Mouse (Mus musculus) granulocyte monocyte progenitor cell, adult 5-6 weeks (primary cell): ENCODE results near the gene Gm45808. TPM values are rescaled to one million over a fixed set of nuclear protein-coding genes. Genes with fewer than 3 reads are reported as not detected.

Experiments
- ATAC-seq: replicated peaks from 2 replicates; pipeline ENCODE4 v1.8.0; 2016; ENCODE audit warnings: mild to moderate bottlenecking, moderate TSS enrichment, inconsistent platforms; ENCODE audit not compliant: poor library complexity, severe bottlenecking
- total RNA-seq, 2 experiments: library from RNA; stranded (forward) in 1 of 2; stranded (reverse) in 1 of 2; fragments of 200-712, 200-1000 nt in 1 of 2; fragments of >200 nt in 1 of 2; fragmentation: Nextera tagmentation in 1 of 2; gene quantifications; 2 replicates each; pipeline ENCODE4 v1.2.3; 2014 to 2017

Gene Gm45808
- total RNA-seq, 2 experiments from 2014 or later: not detected

DNA sequence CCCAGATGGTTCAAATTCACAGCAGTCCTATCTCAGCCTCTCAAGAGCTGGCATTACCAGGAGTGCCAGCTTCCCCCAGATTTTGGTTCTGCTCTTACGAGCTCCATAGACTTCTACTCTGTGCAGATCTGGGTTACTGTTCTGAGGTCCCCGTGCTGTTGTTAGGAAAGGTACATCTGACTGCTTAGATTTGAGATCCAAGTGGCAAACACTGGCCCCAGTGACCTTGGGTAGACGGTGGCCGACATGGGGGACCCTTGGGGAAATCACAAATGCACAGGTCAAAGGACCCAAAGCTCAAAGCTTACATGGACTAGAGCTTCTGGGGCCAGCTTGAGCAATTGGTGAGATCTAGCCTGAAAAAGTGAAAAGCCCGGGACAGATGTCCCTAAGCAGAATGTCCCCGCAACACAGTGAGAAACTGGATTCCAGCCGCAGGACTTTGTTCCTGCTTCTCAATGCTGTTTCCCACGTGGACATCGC is 29.8 kb downstream of the Gm45808 start:
- ATAC-seq: no peak

DNA sequence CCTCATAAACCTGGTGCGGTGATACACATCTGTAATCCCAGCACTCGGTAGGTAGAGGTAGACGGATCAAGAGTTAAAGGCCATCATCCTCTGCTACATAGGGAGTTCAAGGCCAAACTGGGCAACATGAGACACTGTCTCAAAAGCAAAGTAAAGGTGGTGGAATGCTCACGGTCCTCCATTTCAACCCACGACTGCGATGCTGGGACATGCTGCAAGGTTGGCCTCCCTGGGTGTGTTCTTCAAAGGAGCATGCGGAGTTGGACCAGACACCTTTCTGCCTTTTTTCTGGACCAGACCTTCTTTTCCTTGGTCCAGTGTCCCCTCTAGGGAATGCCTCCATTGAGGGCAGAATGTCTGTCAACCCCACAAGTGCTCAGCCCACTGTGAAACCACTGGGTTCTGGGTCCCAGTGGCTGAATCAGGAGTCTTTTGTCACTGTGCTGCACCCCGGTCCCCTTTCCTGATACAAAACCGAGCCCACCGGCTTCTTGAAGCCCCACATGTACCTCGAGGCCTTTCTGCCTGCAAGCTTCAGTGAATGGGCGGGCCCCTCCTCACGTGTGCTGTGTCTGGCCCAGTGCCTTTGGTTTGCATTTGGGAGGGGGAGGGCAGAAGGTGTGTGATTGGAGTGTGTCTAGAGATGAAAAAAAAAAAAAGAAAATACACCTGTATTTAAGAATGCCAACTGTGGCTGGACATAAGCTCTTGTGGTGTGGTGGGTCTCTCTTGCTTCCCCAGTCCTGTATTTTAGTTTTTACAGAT is 30.5 kb downstream of the Gm45808 start:
- no peak for ATAC-seq

DNA sequence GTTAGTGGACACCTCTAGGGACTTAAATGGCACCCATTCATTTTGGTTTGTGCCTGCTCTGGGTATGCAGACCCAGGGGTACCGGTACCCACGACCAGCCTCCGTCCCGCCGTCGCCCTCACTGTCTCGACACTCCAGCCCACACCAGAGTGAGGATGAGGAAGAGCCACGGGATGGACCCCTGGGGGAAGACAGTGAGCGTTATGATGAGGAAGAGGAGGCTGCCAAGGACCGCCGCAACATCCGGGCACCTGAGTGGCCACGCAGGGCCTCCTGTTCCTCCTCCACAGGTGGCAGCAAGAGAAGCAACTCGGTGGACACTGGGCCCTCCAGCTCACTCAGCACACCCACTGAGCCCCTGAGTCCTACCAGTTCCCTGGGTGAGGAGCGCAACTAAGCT is 31.6 kb downstream of the Gm45808 start:
- ATAC-seq: no peak

DNA sequence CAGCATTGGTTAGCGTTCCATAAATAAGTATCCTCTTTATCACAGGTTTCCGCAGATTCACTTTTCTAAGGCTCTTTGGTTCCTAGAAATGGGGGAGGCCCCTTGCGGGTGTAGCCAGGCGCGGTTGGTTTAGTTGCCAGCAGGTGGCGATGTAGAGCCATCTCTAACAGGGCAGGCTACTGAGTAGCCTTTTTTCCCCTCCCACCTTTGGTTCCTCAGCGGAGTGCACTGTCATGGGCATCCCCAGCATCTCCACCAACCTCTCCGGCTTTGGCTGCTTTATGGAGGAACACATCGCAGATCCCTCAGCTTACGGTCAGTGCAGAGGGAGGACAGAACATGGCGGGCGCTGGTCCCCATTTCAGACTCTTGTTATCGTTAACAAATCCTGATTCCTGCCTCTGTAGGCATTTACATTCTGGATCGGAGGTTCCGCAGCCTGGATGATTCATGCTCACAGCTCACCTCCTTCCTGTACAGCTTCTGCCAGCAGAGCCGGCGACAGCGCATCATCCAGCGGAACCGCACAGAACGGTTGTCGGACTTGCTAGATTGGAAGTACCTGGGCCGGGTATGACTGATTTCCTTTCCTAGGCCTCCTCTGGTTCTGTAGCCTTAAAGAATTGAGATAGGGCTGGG is 35.1 kb downstream of the Gm45808 start:
- ATAC-seq: peak; percentile 84

DNA sequence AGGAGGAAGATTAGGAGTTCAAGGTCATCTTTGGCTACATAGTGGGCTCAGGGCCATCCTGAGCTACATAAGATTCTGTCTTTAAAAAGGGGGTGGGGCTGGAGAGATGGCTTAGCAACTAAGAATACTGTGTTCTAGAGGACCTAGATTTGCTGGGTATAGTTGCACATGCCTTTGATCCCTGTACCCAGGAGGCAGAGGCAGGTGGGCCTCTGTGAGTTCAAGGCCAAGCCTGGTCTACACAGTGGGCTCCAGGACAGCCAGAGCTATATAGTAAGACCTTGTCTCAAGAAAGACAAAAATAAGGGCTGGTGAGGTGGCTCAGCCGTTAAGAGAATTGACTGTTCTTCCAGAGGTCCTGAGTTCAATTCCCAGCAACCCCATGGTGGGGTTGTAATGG is 36.6 kb downstream of the Gm45808 start:
- no peak for ATAC-seq

DNA sequence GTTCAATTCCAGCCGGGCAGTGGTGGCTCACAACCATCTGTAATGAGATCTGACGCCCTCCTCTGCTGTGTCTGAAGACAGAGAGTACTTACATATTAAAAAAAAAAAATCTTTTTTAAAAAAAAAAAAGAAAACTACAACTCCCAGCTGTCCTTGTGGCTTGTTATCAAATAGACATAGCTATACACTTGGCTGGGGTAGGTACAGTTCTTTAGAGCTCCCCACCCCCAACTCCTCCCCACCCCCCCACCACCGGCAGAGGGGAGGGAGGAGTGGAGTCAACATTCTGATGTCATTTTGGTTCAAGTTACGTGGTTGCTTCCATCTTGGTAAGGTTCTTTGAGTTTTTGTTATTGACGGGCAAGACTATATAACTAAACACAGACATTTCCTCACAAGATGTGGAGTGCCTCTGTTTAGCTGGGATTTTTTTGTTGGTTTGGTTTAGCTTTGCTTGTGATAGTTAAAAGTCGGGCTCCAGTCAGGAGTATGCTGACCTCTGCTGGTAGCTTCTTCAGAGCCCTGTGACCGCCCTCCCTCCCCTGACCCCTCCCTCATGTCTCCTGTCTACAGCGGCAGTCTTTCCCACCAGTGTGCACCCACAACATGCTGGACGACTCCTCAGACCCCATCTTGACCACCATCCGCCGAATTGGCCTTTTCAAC is 39.2 kb downstream of the Gm45808 start:
- ATAC-seq: peak; percentile 47

DNA sequence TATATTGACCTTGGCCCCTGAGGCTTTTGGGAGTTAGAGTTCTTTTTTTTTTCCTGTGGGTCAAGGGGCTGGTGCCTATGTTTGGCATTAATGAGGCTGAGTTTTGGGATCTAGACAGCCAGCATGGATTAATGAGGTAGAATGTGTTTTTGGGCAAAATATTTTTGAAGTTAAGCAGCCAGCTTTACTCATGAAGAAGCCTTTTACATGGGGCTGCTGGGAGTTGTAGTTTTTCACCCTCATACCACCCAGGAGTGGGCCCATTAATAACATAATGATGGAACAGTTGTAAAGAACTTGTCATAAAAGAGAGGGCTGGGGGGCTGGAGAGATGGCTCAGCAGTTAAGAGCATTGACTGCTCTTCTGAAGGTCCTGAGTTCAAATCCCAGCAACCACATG is 40.0 kb downstream of the Gm45808 start:
- ATAC-seq: no peak

DNA sequence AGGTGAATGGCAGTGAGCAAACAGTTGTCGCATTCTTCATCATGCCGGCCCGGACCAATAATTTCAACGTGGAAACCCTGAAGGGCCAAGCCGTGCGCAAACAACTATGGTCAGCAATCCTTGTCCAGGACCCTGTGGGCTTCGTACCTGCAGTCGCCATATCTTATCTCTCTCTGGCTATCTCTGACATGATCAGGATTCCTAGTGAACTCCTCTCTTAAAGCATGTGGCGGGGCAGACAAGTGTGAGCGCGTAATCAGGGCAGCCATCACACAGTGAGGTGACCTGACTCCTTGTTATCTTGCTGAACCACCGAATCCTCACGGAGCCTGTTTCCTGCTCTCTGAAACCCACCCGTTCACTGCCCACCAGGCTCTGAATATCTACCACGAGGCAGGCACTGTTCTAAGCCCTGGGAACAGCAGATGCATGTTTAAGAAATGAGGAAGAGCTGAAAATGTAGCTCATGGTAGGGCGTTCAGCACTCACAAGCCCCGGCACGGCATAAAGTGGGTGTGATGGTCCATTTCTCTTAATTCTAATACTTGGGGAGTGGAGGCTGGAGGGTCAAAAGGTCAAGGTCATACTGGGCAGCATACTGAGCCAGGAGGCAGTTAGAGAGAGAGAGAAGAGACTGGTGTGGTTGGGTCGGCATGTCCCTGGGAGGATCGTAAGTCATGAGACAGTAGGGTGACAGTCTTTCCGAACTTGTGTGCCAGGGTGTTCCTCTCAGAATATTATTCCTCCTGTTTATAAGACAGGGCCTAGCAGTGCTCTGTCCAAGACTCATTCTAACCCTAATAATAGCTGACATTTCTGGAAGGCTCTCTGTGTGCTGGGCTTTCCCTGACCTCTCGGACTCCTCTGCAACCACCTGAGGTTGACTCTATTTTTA is 42.8 kb downstream of the Gm45808 start:
- no peak for ATAC-seq

DNA sequence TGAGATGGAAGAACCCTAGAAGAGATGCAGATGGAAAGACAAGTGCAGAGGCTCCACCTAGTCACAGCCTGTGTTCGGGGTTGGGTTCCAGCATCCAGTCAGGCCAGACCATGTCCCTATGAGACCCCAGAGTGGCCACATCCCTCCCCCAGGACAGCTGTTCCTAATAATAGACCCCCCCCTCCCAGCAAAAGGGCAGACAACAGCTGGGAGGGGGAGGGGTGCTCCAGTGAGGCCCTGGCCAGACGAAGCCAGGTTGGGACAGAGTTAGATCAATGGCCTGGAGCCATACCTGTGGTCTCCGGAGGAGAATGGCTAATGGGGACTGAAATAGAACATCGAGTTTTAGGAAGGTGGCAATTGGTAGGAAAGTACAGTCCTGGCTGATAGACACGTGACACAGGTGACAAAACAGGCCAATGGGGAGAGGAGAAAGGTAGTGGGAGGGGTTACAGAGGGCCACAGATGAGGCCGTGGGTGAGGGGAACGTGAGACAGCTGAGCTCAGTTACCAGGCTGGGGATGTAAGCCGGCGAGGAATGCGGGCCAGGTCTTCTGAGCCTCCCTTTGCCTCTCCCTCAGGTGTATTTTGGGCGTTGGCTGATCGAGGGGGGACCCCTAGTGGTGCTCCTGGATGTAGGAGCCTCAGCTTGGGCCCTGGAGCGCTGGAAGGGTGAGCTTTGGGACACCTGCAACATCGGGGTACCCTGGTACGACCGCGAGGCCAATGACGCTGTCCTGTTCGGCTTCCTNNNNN is 48.9 kb downstream of the Gm45808 start, which contains the start of gene Ruvbl2:
Gene Ruvbl2, minus strand, starts transcription at position 576 of the 756 bp plus-strand sequence.
- ATAC-seq: no peak

DNA sequence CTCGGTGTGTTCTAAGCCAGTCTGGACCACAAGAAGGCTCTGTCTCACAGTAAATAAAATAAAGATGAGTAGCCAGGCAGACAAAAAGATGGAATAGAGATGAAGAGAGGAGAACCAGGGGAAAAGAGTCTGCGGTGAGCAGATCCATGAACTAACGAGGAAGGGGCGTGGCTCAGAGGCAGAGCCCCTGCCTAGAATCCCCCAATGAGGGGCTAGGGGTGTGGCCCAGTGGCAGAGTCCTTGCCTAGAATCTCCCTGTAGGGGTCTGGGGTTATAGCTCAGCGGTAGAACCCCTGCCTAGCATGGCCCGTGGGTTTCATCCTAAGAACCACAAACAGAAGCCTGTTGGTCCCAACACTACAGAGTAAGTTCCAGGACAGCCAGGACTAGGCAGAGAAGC is 49.6 kb downstream of the Gm45808 start:
- ATAC-seq: no peak

DNA sequence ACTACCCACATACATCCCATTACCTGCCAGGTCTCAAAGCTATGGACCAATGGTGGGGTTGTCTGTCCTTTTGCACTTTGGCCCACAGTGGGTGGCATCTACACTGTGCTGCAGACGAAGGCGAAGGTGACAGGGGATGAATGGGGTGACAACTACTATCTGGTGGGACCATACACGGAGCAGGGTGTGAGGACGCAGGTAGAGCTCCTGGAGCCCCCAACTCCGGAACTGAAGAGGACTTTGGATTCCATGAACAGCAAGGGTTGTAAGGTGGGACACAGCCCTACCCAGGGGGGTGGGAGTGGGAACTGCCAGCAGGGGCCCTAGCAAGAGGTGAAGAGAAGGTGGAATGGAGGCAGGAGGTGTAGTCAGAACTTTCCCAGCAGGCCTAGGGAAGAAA is 50.2 kb downstream of the Gm45808 start:
- ATAC-seq: no peak

DNA sequence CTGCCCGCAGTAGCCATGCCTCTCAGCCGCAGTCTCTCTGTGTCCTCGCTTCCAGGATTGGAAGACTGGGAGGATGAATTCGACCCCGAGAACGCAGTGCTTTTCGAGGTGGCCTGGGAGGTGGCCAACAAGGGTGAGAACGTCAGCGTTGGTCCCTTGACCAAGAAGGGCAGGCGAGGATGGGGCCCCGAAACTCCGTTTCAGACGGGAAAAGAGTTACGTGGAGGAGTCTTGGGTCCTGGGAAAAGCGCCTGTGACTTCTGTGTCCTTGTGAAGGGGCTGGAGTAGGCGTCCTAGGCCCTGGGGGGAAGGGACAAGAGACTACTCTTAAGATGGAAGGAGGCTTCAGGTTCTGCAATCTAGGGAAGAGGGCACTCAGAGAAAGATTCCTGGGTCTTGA is 51.6 kb downstream of the Gm45808 start:
- no peak for ATAC-seq

DNA sequence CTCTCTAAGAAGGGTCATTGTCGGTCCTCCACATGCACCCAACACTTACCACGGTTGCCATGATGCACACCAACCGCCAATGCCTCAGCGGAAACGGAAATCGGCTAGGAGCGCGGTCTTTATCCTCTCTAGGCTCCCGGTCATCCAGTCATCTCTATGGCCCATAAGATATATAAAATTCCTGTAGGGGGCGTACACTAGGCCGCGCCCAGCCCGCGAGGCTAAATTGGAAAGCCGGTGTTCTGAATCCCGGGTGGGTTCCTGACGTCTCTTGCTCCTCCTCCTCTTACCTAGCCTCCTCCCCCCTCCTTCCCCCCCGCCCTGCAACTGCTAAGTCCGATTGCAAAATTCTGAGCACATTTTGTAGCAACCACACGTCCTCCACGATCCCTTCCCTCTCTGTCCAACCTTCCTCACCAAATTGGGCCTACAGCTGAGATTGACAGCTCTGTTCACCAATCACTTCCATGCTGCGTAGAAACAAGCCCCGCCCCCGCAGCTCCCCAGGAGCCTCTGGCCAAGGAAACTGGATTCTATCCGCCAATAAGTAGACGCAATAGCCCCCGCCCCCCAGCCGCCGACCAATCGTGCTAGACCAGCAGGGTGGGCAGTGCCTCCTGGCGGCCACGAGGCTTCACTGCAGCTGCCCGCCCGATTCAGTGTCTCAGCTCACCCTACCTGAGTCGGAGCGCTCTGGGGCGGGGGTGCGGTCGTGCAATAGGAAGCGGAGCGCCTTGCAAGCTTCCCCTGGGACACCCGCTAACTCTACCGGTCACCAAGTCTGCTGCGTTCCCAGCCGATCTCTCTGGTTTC is 52.2 kb downstream of the Gm45808 start, which contains the start of gene Gys1:
Gene Gys1, plus strand, starts transcription at position 642 of the 813 bp plus-strand sequence.
- peak; percentile 82 for ATAC-seq

DNA sequence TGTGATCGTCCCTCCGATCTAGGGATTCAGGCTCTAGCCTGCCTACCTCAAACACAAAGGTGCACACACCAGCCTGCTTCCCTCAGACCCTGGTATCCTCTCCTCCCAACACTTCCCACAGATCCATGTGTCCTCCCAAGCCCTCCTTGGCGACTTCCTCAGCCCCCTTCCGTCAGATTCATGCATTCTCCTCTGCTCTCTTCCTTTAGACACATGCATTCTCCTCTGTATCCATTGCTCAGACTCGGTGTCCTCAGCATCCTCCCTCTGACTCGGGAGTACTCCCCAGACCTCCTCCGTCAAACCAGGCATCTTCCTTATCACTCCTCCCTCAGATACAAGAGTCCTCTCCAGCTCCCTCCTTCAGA is 52.8 kb downstream of the Gm45808 start:
- ATAC-seq: no peak

DNA sequence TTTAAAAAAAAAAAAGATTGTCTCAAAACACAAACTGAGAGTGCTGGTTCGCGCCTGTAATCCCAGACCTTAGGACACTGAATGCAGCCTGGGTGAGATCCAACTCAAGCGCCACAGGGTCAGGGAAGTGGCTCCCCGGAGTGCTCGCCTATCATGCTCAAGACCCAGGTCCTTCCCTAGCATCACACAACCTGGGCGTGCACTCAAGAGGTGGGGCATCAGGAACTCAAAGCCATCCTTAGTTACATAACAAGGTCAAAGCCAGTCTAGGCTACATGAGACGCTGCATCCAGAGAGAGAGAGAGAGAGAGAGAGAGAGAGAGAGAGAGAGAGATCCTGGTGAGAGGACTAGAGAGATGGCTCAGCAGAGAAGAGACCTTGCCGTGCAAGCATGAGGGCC is 60.1 kb downstream of the Gm45808 start:
- no peak for ATAC-seq

DNA sequence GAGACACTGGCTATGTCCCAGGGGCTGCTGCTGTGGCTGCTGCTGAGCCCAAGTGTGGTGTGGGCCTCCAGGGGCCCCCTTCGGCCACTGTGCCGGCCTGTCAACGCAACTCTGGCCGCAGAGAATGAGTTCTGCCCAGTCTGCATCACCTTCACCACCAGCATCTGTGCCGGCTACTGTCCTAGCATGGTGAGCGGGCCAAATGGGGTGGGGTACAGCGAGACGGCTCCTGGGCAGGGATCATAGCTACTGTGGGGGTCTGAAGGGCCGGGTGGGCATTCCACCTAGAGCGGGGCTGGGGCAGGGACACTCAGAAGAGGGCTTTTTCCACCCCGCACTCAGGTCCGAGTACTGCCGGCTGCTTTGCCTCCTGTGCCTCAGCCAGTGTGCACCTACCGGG is 65.4 kb downstream of the Gm45808 start:
- no peak for ATAC-seq

DNA sequence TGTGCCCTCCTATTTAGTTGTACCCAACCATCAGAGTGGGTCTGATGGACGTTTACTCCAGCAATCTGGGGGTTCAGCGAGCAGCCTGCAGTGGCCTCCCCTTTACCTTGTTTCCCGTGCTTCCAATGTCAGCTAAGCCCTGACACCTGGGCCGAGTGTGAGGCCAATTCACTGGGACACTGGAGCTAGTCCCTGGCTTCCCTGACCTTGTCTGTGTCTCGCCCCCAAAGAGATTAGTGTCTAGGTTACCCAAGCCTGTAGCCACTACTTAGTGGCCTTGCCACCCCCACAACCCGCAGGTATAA is 66.0 kb downstream of the Gm45808 start, which contains the start of gene Lhb:
Gene Lhb, plus strand, starts transcription at position 206 of the 305 bp plus-strand sequence.
- no peak for ATAC-seq

DNA sequence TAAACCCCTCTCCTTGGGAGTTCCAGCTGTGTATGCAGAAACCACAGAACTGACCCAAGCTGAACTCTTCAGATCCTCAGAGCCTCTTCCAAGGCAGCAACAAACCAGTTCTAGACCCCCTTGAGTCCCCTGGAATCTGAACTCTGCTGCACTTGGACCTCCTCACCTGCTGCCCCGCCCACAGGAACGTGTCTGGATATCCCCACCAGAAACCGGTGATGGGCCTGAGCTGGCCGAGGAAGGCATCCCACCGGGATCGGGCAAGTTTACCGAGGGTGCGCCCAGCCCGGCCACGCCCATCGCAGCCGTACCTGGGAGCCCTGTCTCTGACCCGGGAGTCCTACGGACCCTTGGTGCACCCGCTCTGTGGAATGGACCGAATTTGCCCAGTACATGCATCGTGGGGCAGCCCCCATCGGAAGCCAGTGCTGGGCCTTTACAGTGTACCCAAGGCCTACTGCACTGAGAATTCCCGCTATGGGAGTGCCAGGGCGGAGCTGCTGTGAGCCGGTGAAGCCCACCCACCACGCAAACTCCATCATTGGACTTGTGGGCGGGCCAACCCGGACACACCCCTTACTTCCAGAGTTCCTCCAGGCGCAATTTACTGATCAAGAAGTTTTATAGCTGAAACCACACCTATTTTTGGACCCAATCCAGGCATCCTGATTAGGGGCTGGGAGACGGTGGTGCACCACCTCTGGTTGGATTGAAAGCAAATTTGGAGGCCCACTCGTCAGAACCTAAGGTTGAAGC is 66.6 kb downstream of the Gm45808 start:
- no peak for ATAC-seq
